Comparison of ENCODE assay signal across 7 mouse cellular contexts in the genomic region with DNA sequence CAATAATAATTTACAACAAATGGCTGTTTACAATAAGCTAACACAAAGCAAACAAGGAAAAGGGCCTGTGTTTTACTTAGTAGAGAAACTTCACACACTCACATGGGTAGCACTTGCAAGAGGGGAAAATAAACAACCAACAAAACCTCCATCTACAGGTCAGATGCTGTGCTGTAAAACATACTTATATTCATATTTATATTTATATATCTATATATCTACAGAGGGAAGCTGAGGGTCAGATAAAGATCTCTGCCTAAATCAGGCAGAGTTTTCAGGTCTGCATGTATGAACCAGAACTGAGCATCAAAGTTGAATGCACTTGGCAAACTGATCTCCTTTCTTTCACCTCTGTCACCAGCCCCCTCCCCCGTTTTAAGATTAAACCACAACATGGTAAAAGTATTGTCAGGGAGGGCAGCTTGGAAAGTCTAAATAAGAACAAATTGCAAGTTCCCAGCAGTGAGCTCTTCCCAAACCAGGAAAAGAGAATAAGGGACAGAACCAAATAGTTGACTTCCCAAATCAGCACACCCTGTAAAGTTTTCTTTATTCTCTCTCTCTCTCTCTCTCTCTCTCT. TPM values are rescaled to one million over a fixed set of nuclear protein-coding genes. Genes with fewer than 3 reads are reported as not detected.
DNase-seq lines count a peak whose midpoint lies in the region; ATAC-seq and TF ChIP-seq lines count a peak whose summit lies in the region.

No protein-coding gene starts in this region.

- H3K4me1 ChIP-seq in lung, embryonic 15.5 days: peaks cover 53% of the 10 kb centered on the region
- peaks cover 11% of the 10 kb centered on the region for H3K4me1 ChIP-seq in forebrain, embryonic 16.5 days (replicated peaks; ENCODE audit: control insufficient read depth, insufficient read depth, low read length)
- peaks cover 43% of the 10 kb centered on the region for H3K4me1 ChIP-seq in limb, embryonic 14.5 days (ENCODE audit: control insufficient read depth, insufficient read depth, low read length)
- peaks cover 17% of the 10 kb centered on the region for H3K4me1 ChIP-seq in stomach, embryonic 15.5 days

- 0% methylated on average over 1 of the region's 1 CpGs for WGBS in lung, embryonic 15.5 days
- 0% methylated on average over 1 of the region's 1 CpGs for WGBS in forebrain, embryonic 16.5 days
- 0% methylated on average over 1 of the region's 1 CpGs for WGBS in limb, embryonic 14.5 days
- 4% methylated on average over 1 of the region's 1 CpGs for WGBS in stomach, embryonic 15.5 days

- peak overlapping the region; percentile 64 for H3K4me2 ChIP-seq in lung, embryonic 15.5 days
- peak overlapping the region; percentile 65 for H3K4me2 ChIP-seq in forebrain, embryonic 16.5 days (ENCODE audit: low read length)
- H3K4me2 ChIP-seq in limb, embryonic 14.5 days (replicated peaks; ENCODE audit: low read depth, low read length, severe bottlenecking): peak overlapping the region; percentile 68
- peak overlapping the region; percentile 71 for H3K4me2 ChIP-seq in stomach, embryonic 15.5 days

- no peaks in the 10 kb centered on the region for H3K9me3 ChIP-seq in lung, embryonic 15.5 days
- H3K9me3 ChIP-seq in forebrain, embryonic 16.5 days (ENCODE audit: control insufficient read depth, low read length): no peaks in the 10 kb centered on the region
- no peaks in the 10 kb centered on the region for H3K9me3 ChIP-seq in limb, embryonic 14.5 days (ENCODE audit: control insufficient read depth, low read length)
- no peaks in the 10 kb centered on the region for H3K9me3 ChIP-seq in stomach, embryonic 15.5 days

- H3K9ac ChIP-seq in lung, embryonic 15.5 days: peak overlapping the region; percentile 69
- H3K9ac ChIP-seq in forebrain, embryonic 16.5 days (replicated peaks; ENCODE audit: low read depth, low read length): no peak overlapping the region; the same call in 1 of the 2 replicates
- H3K9ac ChIP-seq in limb, embryonic 14.5 days (ENCODE audit: low read depth, low read length, severe bottlenecking): peak overlapping the region; percentile 84
- no peak overlapping the region for H3K9ac ChIP-seq in stomach, embryonic 15.5 days

- H3K27ac ChIP-seq in lung, embryonic 15.5 days: peak overlapping the region; percentile 92
- H3K27ac ChIP-seq in forebrain, embryonic 16.5 days (ENCODE audit: low read length): peak overlapping the region; percentile 37
- H3K27ac ChIP-seq in limb, embryonic 14.5 days (replicated peaks; ENCODE audit: low read depth, low read length): peak overlapping the region; percentile 93
- peak overlapping the region; percentile 89 for H3K27ac ChIP-seq in stomach, embryonic 15.5 days

- DNase-seq in lung, postnatal 25 days (ENCODE audit: low spot score): no peak
- DNase-seq in limb, embryonic 14.5 days (ENCODE audit: low spot score): no peak
- no peak for DNase-seq in cerebellum, adult 9-10 months
- DNase-seq in urinary bladder, postnatal 25 days (ENCODE audit: low spot score): no peak

- H3K27me3 ChIP-seq in lung, embryonic 15.5 days: no peaks in the 10 kb centered on the region
- peaks cover 47% of the 10 kb centered on the region for H3K27me3 ChIP-seq in forebrain, embryonic 16.5 days (replicated peaks; ENCODE audit: control insufficient read depth, insufficient read depth, low read length)
- H3K27me3 ChIP-seq in limb, embryonic 14.5 days (ENCODE audit: control insufficient read depth, insufficient read depth, low read length): peaks cover 11% of the 10 kb centered on the region
- no peaks in the 10 kb centered on the region for H3K27me3 ChIP-seq in stomach, embryonic 15.5 days (replicated peaks)

- peaks cover 6% of the 10 kb centered on the region; the same call in 1 of the 2 replicates for H3K36me3 ChIP-seq in lung, embryonic 15.5 days
- no peaks in the 10 kb centered on the region for H3K36me3 ChIP-seq in forebrain, embryonic 16.5 days (ENCODE audit: control insufficient read depth, insufficient read depth)
- peaks cover 28% of the 10 kb centered on the region for H3K36me3 ChIP-seq in limb, embryonic 14.5 days (ENCODE audit: control insufficient read depth, insufficient read depth, low read length)
- 0 out of 2 replicates have a peak, but pooled peaks cover 5% of the 10 kb centered on the region for H3K36me3 ChIP-seq in stomach, embryonic 15.5 days

- ATAC-seq in lung, embryonic 15.5 days (ENCODE audit: borderline replicate concordance, extremely low read depth, low FRiP score, low TSS enrichment): no peak
- no peak for ATAC-seq in forebrain, embryonic 16.5 days
- ATAC-seq in limb, embryonic 14.5 days (ENCODE audit: low FRiP score, low read depth): no peak
- ATAC-seq in stomach, embryonic 15.5 days (ENCODE audit: insufficient read depth, low FRiP score, low read depth): no peak

- no peak for TF ChIP-seq POLR2A in limb, embryonic 14.5 days (IDR thresholded peaks at IDR 0.05; ENCODE audit: borderline replicate concordance, extremely low read depth, insufficient read depth, insufficient read length)

- peak overlapping the region; percentile 57 for H3K4me3 ChIP-seq in lung, embryonic 15.5 days
- H3K4me3 ChIP-seq in forebrain, embryonic 16.5 days (replicated peaks; ENCODE audit: low read length): peak overlapping the region; percentile 23
- H3K4me3 ChIP-seq in limb, embryonic 14.5 days (replicated peaks; ENCODE audit: low read length): peak overlapping the region; percentile 58
- H3K4me3 ChIP-seq in stomach, embryonic 15.5 days (replicated peaks): peak overlapping the region; percentile 54

RNA-seq across cellular contexts. Expression of a gene that starts 14.5 kb away (rescaled TPM):
- polyA plus RNA-seq in lung, embryonic 15.5 days (2015; fragmentation: Nextera tagmentation; extraction: Ambion mirVana): 107 and 108 TPM in 2 replicates
- polyA plus RNA-seq in forebrain, embryonic 16.5 days (2015; fragmentation: Nextera tagmentation; extraction: Ambion mirVana): 88.4 and 90.6 TPM in 2 replicates
- polyA plus RNA-seq in limb, embryonic 14.5 days (2012; rRNA removed): 80.2 and 134 TPM in 2 replicates
- 54.7 and 60.8 TPM in 2 replicates for polyA plus RNA-seq in limb, embryonic 14.5 days (2014; fragmentation: Nextera tagmentation; extraction: Ambion mirVana)
- polyA plus RNA-seq in stomach, embryonic 15.5 days (2015; fragmentation: Nextera tagmentation; extraction: Ambion mirVana): 66.9 and 72.6 TPM in 2 replicates

Comparison
In these comparisons a context has a peak if more than half of its experiments do, and no peak if none do; other contexts are left out.
1. H3K27ac ChIP-seq: peak in every context shown above with its lines; median percentile 93 in limb, embryonic 14.5 days; 92 in lung, embryonic 15.5 days; 89 in stomach, embryonic 15.5 days; 37 in forebrain, embryonic 16.5 days.
2. H3K9ac ChIP-seq: peak in lung, embryonic 15.5 days (single experiment) and limb, embryonic 14.5 days (single experiment); none in forebrain, embryonic 16.5 days (single experiment) and stomach, embryonic 15.5 days (single experiment).
3. Peak in every context shown above with its lines, with median percentiles within 50 percentile points of each other: H3K4me2 ChIP-seq and H3K4me3 ChIP-seq.